Mouse (Mus musculus): ENCODE results near the gene Ulk4. TPM values are rescaled to one million over a fixed set of nuclear protein-coding genes. Genes with fewer than 3 reads are reported as not detected.

Ulk4 gene
- polyA plus RNA-seq, 1 experiment = 14.9 TPM

DNA sequence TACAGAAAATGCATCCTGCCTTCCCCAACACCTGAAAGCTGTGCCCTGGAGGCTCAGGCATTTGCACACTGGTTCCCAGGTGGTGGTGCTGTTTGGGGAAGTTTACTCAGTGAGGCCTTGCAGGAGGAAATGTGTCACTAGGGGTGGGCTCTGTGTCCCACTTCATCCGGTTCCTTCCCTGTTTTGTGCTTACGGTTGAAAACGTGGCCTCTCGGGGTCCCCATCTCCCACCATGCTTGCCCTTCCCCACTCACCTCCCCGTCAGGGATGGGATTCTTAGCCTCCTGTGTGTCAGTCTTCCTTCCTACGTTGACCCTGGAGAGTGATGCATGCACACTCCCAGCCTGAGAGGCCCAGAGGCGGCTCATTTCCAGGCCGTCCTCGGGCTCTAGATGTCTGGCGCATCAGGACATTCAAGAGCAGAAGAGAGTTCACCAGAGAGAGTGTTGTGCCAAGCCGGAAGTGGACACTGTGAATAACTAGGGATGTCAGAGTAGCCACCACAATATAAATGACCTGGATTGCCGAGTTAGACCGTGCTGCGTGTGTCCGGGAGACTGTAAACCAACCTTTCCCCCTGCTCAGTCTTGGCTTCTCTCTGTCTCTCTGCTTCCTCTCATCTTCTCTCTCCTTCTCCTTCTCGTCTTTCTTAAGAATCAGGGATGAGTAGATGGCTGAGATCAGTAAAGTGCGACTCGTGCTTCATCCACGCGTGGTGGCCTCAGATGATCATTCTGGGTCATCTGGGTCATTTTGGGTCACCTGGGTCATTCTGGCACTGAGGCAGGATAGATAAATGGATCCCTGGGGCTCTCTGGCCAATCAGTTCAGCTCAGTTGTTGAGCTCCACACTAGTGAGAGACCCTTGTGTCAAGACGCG, 24.3 kb upstream of the Ulk4 start:
- TF ChIP-seq POLR2A (IDR thresholded peaks at IDR 0.05; ENCODE audit: borderline replicate concordance, extremely low read depth, low read depth, low read length) (no peak), CTCF (IDR thresholded peaks at IDR 0.05; ENCODE audit: insufficient read depth, low read length) (no peak; the same call in 1 of the 2 replicates)
- peaks cover 29% of the 10 kb centered on the region for H3K4me1 ChIP-seq (ENCODE audit: control insufficient read depth, insufficient read depth, low read length)
- no peak for DNase-seq
- WGBS = 50% methylated on average over 22 of the region's 22 CpGs
- peak overlapping the region; percentile 25 for H3K4me3 ChIP-seq (replicated peaks; ENCODE audit: extremely low read depth, low read depth, low read length)

DNA sequence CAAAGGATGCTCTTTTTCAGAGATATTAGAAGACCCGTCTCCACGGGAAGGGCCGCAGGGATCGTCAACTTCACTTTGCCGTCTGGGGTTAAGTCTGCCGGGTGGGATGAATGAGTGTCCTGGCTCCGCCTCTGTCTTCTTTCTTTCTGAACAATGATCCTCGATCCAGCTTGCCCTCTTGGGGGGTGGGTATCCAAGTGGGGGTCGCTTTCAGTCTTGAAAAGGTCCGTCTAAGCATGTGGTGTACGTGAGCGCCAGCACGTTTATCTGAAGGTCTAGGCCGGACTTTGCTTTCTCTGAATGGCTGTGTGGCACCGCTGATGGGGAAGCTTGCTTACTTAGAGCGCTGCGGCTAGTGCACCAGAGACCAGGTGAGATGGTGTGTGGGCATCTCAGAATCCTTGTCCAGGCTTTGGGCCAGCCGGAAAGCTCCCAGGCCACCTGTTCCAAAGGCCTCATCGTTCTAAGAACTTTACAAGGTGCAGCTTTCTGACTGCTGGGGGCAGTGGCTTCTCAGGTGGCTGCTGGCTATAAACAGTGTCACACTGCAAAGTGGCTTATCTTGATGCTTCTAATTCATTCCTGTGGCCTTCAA, 23.1 kb upstream of the Ulk4 start:
- WGBS = 71% methylated on average over 19 of the region's 19 CpGs
- Histone ChIP-seq H3K4me1 (ENCODE audit: control insufficient read depth, insufficient read depth, low read length) (peaks cover 29% of the 10 kb centered on the region), H3K4me3 (replicated peaks; ENCODE audit: extremely low read depth, low read depth, low read length) (no peak overlapping the region)
- TF ChIP-seq POLR2A (IDR thresholded peaks at IDR 0.05; ENCODE audit: borderline replicate concordance, extremely low read depth, low read depth, low read length) (no peak), CTCF (IDR thresholded peaks at IDR 0.05; ENCODE audit: insufficient read depth, low read length) (no peak)
- DNase-seq = no peak

DNA sequence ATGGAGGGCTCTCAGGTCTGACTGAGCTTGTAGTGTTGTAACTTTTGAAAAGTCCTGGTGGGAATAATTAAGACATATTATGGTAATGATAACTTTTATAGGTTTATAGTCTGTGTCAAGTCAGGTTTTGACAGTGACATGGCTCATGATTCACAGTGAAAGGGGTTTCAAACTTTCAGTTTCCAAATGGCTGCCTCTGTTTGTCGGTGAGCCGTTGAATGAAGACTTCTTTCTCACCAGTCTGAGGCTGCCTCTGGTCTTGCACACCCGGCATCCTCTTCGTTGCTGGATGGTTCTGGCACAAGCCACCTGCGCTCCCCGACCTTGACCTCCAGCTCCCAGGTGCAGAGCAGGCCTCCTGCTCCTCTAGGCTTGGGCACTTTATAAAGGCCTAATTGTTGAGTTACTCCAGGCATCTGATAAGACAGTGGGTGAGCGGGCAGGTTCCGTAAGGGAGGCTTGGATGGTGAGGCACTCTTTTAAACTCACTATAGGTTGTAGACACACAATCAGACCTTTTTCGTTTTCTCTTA, 22.3 kb upstream of the Ulk4 start:
- 59% methylated on average over 9 of the region's 9 CpGs for WGBS
- no peak overlapping the region for H3K4me3 ChIP-seq (replicated peaks; ENCODE audit: extremely low read depth, low read depth, low read length)
- TF ChIP-seq POLR2A (IDR thresholded peaks at IDR 0.05; ENCODE audit: borderline replicate concordance, extremely low read depth, low read depth, low read length) (no peak), CTCF (IDR thresholded peaks at IDR 0.05; ENCODE audit: insufficient read depth, low read length) (no peak)
- no peak for DNase-seq
- peaks cover 29% of the 10 kb centered on the region for H3K4me1 ChIP-seq (ENCODE audit: control insufficient read depth, insufficient read depth, low read length)

DNA sequence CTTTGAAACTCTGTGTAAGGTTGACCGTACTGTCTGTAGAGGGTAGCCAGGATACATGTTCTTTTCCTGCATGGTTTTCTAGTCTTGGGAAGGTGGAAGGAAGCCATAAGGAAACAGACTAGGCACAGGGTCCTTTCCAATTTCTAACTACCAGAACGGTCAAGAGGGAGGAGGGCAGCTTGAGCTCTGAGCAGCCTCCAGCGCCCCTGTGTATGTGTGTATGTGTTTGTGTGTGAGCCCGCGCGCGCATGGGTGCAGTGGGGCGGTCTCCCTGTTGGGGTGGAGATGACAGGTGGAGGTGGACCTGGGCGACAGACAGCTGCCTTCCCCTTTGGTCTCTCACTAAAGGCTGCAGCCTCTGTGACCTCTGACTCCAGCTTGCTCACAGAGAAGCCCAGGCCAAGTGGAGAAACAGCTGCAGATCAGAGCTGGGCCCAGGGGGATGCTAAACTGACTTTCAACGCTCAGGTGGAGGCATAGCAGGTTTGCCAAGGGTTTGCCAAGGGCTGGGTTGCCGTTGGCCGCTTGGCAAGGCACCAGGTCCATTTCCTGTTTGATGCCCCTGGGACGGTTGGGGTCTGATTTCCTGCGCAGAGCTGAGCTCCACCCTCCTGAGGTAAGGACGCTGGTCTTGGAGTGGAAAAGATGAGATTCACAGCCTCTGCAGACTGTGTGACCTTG, 21.6 kb upstream of the Ulk4 start:
- 6% methylated on average over 15 of the region's 15 CpGs for WGBS
- Histone ChIP-seq H3K4me3 (replicated peaks; ENCODE audit: extremely low read depth, low read depth, low read length) (peak overlapping the region; percentile 79), H3K4me1 (ENCODE audit: control insufficient read depth, insufficient read depth, low read length) (peaks cover 27% of the 10 kb centered on the region)
- no peak for DNase-seq
- TF ChIP-seq CTCF (IDR thresholded peaks at IDR 0.05; ENCODE audit: insufficient read depth, low read length) = no peak
- TF ChIP-seq POLR2A (IDR thresholded peaks at IDR 0.05; ENCODE audit: borderline replicate concordance, extremely low read depth, low read depth, low read length) = no peak

DNA sequence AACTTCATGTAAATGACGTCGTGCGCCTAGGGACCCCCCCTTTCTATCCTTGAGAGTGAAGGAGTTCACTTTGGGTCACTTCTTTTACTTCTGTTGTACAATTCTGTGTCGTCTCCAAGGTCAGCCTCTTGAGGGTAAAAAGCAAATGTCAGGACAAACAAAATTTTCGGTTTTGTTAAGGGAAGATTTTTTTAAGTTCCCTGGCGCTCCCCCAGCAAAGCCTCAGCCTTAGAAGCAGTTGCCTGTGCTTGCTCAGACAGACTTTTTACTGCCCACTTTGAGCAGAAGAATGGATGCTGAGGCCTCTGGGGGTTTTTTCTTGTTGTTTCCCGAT, 21.0 kb upstream of the Ulk4 start:
- TF ChIP-seq POLR2A (IDR thresholded peaks at IDR 0.05; ENCODE audit: borderline replicate concordance, extremely low read depth, low read depth, low read length) (no peak), CTCF (IDR thresholded peaks at IDR 0.05; ENCODE audit: insufficient read depth, low read length) (no peak)
- DNase-seq = no peak
- Histone ChIP-seq H3K4me1 (ENCODE audit: control insufficient read depth, insufficient read depth, low read length) (peaks cover 22% of the 10 kb centered on the region), H3K4me3 (replicated peaks; ENCODE audit: extremely low read depth, low read depth, low read length) (peak overlapping the region; percentile 79)
- WGBS = 0% methylated on average over 7 of the region's 7 CpGs

DNA sequence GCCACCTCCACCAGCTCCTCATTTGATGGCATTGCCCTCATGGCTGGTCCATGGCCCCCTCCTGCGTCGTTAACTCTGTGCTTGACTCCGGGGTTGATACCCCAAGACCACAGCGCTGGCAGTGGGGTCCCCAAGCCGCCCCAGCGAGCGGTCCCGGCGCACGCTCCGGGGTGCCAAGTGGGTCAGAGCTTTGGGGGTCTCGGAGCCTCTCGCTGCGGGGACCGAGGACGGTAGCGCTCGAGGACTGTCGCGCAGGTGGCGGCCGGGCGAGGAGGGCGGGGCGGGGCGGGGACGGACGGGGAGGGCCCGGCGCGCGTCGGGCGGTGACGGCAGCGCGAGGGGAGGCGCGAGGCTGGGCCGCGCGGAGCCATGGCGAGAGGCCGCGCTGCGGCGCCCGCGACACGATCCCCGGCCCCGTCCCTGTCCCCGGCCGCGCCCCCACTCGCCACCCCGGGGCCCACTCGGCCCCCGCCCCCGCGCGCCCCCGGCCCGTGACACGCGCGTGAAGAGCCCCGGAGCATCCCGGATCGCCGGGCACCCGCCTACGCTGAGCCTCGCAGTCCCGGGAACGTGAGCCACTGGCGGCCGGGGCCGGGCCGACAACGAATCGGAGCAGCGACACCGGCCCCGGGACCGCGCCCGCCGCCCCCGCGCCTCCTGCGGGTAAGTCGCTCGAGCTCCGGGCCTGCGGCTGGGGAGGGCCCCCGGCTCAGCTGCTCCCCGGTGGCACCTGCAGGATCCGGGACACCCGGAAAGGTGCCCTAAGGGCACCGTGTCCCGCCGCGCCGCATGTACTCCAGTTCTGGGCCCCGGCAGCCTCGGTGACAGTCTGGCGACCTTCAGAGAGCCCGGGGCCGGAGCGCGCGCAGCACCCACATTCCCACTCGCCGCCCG, 20.4 kb upstream of the Ulk4 start, which contains the start of gene Trak1:
Trak1 (plus strand) TSS at position 332 of the 894 bp plus-strand sequence.
- Histone ChIP-seq H3K4me3 (replicated peaks; ENCODE audit: extremely low read depth, low read depth, low read length) (peak within 1 kb of the TSS; percentile 79), H3K4me1 (ENCODE audit: control insufficient read depth, insufficient read depth, low read length) (peaks cover 22% of the 10 kb centered on the region)
- DNase-seq = peak; percentile 74
- TF ChIP-seq CTCF (IDR thresholded peaks at IDR 0.05; ENCODE audit: insufficient read depth, low read length) = no peak
- TF ChIP-seq POLR2A (IDR thresholded peaks at IDR 0.05; ENCODE audit: borderline replicate concordance, extremely low read depth, low read depth, low read length) = peak; percentile 67; the same call in 1 of the 2 replicates
- 1% methylated on average over 83 of the region's 116 CpGs for WGBS

DNA sequence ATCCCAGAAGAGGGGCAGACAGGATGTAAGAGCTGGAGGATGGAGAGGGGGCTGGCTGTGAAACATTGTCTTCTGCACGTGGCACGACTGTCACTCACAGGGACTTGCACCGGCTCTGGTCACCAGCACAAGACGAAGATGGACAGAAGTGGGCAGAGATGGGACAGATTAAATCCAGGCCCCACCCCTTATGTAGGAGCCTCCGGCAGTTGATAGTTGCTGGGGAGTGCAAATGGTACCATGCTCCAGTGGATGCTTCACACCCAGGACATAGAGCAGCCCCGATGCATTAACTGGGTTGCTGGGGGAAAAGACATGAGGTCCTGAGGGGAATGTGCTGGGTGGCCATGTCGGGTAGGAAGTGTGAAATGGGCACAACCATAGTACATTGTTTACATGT, 18.2 kb upstream of the Ulk4 start:
- H3K4me1 ChIP-seq (ENCODE audit: control insufficient read depth, insufficient read depth, low read length) = peaks cover 11% of the 10 kb centered on the region
- TF ChIP-seq POLR2A (IDR thresholded peaks at IDR 0.05; ENCODE audit: borderline replicate concordance, extremely low read depth, low read depth, low read length) (no peak), CTCF (IDR thresholded peaks at IDR 0.05; ENCODE audit: insufficient read depth, low read length) (no peak)
- 65% methylated on average over 7 of the region's 7 CpGs for WGBS
- no peak for DNase-seq
- H3K4me3 ChIP-seq (replicated peaks; ENCODE audit: extremely low read depth, low read depth, low read length) = no peak overlapping the region

DNA sequence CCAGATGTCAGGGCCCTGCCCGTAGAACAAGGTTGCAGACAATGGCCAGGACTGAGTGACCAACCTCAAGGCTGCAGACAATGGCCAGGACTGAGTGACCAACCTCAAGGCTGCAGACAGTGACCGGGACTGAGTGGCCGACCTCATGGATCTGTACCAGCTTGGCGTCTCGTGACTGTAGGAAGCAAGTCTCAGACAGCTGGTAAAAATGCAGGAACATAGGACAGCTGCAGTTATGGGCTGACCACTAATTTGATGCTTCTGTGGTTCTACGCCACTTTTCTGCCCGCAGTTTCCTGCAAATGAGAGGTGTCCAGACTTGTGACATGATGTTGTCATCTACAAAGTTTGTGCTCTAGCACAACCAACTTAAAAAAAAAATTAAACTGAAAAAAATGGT, 16.2 kb upstream of the Ulk4 start:
- WGBS = 74% methylated on average over 7 of the region's 7 CpGs
- no peaks in the 10 kb centered on the region for H3K4me1 ChIP-seq (ENCODE audit: control insufficient read depth, insufficient read depth, low read length)
- no peak overlapping the region for H3K4me3 ChIP-seq (replicated peaks; ENCODE audit: extremely low read depth, low read depth, low read length)
- TF ChIP-seq POLR2A (IDR thresholded peaks at IDR 0.05; ENCODE audit: borderline replicate concordance, extremely low read depth, low read depth, low read length) = no peak
- TF ChIP-seq CTCF (IDR thresholded peaks at IDR 0.05; ENCODE audit: insufficient read depth, low read length) = no peak
- no peak for DNase-seq

All from lung, adult 2 months (tissue).